Mouse (Mus musculus) kidney, postnatal 4 days (tissue): ENCODE measurements around the gene Zhx3.

ENCODE experiments used
- DNase-seq, 2 experiments: peaks; one replicate each; pipeline ENCODE4 v3.0.0; 2021; ENCODE audit warnings: mixed read lengths in 2 of 2

Zhx3 gene

DNA sequence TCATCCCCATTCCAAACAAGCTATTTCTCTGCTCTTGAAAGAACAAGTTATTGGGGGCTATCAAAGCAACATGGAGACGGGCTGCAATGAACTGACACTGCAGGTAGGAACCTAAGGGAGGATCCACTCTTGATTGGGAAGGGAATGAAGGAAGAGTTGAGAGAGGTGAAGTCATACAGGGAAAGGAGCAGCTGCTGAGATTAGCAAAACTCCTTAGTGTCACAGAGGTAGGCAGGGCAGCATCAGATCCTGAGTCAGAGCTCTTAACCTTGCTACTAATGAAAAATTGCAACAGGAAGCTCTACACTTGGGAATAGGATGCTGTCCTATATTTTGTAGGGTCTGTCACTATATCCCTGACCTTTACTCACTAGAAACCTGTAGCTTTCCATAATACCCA is 71.8 kb downstream of the Zhx3 start:
- DNase-seq, result no peak

- DNase-seq, result no peak
Measured at GRCm38 (mm10) chr2:160798206-160798605, 74.6 kb downstream of the Zhx3 start.

- peak; percentile 36 to 53 for DNase-seq
Measured at GRCm38 (mm10) chr2:160796973-160797372, 75.8 kb downstream of the Zhx3 start.

- no peak for DNase-seq
Measured at GRCm38 (mm10) chr2:160793117-160793516, 79.7 kb downstream of the Zhx3 start.

GRCm38 (mm10) chr2:160789741-160790140 is 83.1 kb downstream of the Zhx3 start:
- no peak for DNase-seq

DNA sequence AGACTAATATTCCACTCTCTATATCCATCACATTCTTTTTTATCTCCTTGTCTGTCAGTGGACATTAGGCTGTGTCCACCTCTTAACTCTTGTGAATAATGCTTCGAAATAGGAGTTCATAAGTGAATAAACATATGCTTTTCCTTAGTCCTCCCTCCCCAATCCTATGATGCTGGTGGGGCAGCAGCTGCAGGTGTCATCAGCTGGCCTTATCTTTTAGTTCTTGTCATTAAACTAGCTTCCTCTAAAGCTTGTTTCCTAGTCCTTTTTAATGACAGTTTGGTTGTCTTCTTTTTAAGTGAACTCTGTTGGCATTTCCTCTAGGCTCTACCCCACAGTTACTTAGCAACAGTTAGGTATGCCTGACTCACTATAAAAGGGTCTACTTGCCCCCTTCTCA is 83.8 kb downstream of the Zhx3 start:
- DNase-seq, result no peak

- no peak for DNase-seq
Measured at GRCm38 (mm10) chr2:160786333-160786732, 86.5 kb downstream of the Zhx3 start.

DNA sequence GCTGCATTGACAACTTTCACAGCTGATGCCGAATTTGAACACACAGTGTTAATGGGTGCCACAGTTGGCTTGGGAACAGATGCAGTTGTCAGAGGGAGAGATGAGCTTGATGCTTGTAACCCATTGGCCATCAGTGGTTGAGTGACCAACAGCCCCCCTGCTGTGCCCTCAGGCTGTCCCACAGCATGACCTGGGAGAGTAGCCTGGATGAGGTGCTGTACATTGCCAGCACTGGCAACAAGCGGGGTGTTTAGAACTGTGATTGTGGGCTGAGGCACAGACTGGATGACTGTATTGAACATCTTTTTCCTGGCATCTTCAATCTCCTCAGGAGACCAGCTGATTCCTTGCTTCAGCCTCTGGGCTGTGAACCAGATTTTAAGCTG is 92.0 kb downstream of the Zhx3 start:
- no peak for DNase-seq

DNA sequence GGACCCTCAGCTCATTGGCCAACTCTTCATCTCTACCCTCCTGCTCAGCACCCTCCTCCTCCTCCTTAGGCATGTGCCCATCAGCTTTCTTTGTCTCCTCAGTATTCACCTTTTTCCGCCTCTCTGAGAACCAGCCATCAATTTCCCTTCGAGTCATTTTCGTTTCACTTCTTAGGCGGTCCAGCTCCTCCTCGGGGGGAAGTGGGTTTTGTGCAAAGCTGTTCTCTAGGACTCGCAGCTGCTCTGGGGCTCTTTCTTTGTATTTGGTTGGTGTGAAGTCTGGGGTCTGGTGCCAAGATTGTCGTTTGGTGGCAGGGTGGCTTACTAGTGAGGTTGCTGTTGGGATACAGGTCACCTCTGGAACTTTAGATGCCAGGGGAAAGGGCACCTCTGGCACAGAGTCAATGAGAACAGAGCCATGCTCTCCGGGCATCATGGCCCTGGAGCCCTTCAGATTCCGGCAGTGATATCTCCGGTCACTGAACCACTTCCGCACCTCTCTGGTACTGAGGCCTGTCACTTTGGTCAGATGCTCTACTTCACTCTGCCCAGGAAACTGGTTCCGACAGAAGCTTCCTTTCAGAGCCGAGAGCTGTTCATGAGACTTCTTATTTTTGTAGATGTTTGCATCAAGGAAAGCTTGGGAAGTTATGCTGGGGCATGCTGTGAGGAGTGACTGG is 92.5 kb downstream of the Zhx3 start:
- DNase-seq, result no peak

- DNase-seq, result no peak
Measured at GRCm38 (mm10) chr2:160778034-160778433, 94.8 kb downstream of the Zhx3 start.

GRCm38 (mm10) chr2:160771325-160772276 is 101.2 kb downstream of the Zhx3 start:
- no peak for DNase-seq

- no peak for DNase-seq
Measured at GRCm38 (mm10) chr2:160770871-160771270, 101.9 kb downstream of the Zhx3 start.

- DNase-seq, result no peak
Measured at GRCm38 (mm10) chr2:160770409-160770808, 102.4 kb downstream of the Zhx3 start.

GRCm38 (mm10) chr2:160768997-160769396 is 103.8 kb downstream of the Zhx3 start:
- no peak for DNase-seq

- DNase-seq, result no peak
Measured at GRCm38 (mm10) chr2:160768097-160768695, 104.6 kb downstream of the Zhx3 start.

GRCm38 (mm10) chr2:160767201-160767600 is 105.6 kb downstream of the Zhx3 start:
- no peak for DNase-seq

- peak; percentile 44 to 52 for DNase-seq
Measured at GRCm38 (mm10) chr2:160766371-160766771, 106.4 kb downstream of the Zhx3 start.

DNA sequence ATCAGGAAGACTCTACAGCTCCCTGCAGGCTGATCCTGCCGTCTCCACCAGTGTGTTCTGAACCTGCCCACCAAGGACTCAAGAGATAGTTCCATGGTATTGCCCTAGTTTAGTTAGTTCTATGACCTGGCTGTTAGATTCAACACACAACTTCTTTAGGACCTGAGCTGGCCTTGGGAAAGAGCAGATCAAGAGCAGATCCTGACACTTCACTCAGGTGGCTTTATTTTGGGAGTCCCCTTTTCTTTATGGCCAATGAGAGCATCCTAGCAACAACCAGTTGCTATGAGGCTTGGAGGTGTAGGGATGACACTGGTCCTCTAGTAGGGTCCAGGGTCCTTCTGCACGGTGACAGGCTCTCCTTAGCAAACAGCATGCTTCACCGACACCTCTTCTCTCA is 107.7 kb downstream of the Zhx3 start:
- no peak for DNase-seq

DNA sequence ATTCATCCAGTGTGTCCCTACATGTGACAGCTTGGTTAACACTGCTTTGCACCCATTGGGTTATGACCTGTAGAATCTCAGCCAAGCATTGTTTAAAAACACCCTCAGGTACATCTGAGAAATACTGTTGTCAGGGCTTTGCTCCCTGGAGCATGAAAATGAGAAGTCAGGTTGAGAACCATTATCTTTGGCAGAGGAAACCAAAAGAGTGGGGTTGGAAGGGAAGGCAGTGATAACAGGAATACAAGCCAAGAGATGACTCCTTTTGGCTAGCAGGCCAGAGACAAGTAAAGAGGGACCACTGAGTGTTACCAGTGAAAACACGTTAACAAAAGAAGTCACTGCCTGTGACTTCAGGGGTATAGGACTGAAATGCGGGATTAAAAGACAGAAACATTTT is 108.4 kb downstream of the Zhx3 start:
- no peak for DNase-seq

- no peak for DNase-seq
Measured at GRCm38 (mm10) chr2:160763816-160764215, 109.0 kb downstream of the Zhx3 start.

DNA sequence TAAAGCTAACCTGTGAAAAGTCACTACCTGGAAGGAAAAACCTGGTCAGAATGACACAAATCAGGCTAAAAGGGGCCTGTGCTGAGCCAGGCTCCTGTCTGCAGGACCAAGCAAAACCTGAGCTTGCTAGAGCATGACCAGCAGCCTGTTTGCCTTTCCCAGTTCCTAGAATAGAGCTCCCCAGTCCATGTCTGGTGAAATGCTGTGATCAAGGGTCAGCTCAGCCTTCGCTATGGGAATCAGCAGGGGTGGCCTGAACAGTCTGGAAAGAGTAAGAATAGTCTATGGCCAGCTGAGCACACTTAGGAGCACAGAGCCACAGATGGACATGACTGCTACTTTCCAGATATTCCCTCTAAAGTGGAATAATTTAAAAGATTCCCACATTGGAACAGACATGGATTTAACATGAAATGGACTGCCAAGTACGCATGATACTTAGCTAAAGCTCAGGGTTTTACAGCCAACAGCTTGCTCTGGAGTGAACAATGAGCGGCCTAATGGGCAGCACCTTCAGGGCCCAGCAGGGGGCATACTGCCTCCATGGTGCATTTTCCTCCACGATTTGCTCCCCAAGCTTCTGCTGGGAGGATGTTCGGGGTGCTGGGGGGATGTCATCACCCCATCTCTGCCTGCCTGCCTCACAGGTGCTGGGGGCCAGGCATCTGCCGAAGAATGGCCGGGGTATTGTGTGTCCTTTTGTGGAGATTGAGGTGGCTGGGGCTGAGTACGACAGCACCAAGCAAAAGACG is 112.2 kb downstream of the Zhx3 start:
- peak; percentile 65 to 67 for DNase-seq

DNA sequence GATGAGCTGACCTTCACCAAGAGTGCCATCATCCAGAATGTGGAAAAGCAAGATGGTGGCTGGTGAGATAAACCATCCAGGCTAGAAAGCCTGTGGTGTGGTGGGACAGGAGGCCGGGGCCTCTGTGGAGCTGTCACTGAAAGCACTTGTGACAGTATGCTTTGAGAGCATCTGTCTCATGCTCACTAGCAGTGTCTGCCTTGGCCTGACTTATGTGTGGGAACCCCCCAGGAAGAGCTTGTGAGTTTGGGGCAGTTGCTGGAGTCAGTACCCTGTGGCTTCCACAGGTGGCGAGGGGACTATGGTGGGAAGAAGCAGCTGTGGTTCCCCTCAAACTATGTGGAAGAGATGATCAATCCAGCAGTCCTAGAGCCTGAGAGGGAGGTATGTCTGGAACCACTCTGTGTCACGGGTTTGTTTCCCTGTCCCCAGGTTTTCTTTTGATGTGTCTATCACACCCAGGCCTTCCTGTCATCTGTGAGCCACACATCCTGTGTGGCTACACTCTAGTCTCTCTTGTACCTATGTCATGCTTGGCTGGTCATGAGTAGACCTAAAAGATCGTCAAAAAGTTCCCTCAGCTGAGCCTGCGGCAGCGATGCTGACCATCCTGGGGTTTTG is 116.1 kb downstream of the Zhx3 start:
- DNase-seq, result no peak
